Mouse (Mus musculus): ENCODE measurements at regions not wholly inside any gene's neighbourhood (a gene's known extent, or its start where the extent isn't known, plus 50 kb on each side); places are given as distances from the start of the nearest gene placed in this dataset.

DNA sequence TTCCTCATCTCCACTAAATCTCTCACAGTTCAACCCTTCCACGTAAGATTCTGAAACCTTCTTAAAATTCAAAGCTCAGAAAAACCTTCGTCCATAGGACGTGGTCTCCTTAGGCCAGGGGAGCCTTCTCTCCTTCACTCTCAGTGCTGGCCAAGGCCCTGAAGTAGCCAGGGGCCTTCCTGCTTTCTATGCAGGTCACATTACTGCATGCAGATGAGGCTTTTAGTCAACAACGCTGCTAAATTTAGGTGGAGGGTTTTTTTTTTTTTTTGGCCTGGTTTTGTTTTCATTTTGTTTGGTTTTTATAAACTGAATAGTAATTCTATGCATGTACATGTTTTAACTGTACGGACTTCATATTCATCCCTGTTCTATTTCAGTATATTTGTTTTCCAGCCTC is 214.5 kb upstream of the Acvr2a start:
- intact Hi-C loops (cut with DNase I) = no loop called here
- no peak for DNase-seq

DNA sequence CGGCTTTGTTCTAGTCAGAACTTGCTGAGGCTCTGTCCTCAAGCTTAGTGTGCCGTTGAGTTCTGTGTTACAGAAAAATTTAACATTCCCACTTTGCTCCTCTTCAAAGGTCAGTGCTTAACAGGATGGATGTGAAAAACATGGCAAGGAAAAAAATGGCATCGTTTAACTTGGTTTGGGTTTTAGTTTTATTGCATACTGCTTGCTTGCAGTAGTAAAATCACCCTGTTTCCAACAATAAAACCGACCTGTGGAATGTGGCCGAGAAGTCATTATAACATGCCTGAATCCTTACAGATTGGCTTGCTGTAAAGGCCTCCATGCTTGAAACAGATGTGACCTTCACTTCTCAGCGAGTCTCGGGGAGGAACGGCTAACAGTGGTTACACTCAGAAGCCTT is 212.1 kb upstream of the Acvr2a start:
- intact Hi-C loops (cut with DNase I) = no loop called here
- DNase-seq = no peak

DNA sequence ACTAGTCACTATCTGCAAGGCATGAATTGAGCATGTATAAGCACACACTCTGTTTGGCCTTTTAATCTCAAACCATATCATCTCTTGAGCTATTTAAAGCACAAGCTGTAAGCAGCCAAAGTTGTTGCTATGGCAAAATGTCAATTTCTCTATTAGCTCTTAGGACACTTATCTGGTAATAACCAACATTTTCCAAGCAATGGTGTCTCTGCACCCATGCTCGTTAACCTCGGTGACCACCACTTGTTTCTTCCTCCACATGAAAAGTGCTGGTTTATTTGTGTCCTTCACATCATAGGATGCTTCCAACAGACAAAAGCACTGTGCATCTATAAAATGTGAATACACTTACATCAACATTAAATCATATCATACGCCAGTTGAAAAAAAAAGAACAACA is 204.4 kb upstream of the Acvr2a start:
- DNase-seq = no peak
- intact Hi-C loops (cut with DNase I) = no loop called here

- intact Hi-C loops (cut with DNase I) = no loop called here
- no peak for DNase-seq
Observed at GRCm38 (mm10) chr2:48612251-48612650, 201.7 kb upstream of the Acvr2a start.

DNA sequence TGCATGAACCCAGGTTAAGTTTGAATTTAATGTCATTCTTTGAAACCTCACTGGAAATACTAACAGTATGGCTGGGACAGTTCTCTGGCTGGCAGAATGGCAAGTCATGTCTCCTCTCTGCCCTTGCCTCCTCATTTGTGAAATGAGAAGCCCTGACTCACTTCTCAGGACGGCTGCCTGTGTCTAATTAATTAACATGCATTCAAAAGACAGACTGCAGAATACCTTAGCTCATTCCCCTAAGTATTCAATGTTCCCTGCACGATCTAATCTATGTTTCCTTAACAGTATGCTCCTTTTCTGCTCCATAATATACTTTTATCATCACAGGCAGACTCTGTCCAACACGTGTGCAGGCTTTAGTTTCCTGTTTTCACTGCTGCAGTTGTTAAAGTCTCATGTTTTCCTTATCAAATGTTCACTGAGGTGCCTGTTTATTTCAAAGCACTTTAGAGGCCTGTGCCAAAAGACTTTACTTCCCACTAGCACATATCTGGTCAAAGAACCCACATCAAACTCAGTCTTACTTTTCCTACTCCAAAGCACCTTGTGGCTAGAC is 196.7 kb upstream of the Acvr2a start:
- DNase-seq = no peak
- intact Hi-C loops (cut with DNase I) = no loop called here

DNA sequence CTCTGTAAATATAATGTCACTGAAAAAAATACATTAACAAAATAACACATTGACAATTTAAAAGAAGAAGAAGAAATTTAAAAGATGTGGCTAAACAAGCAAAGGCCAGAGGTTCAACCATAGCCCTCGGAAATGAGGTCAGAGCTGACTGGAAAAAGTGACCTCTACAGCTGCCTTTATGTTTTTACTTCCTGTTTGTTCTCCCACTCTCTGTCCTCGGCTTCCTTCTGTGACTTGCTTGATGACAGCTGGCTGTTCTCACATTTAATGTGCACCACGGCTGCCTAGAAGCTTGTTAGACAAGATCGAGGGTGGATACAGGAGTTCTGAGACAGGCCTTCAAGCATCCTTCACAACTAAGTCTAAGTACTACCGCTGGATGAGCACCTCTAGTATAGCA is 194.9 kb upstream of the Acvr2a start:
- intact Hi-C loops (cut with DNase I) = no loop called here
- no peak for DNase-seq

GRCm38 (mm10) chr2:48620815-48621214 is 193.1 kb upstream of the Acvr2a start:
- DNase-seq = no peak
- intact Hi-C loops (cut with DNase I) = no loop called here

GRCm38 (mm10) chr2:48622316-48622715 is 191.6 kb upstream of the Acvr2a start:
- intact Hi-C loops (cut with DNase I) = no loop called here

GRCm38 (mm10) chr2:48624040-48624439 is 189.9 kb upstream of the Acvr2a start:
- intact Hi-C loops (cut with DNase I) = no loop called here

More at GRCm38 (mm10) chr2:48622316-48622715, 191.6 kb upstream of the Acvr2a start:
- DNase-seq = no peak

DNA sequence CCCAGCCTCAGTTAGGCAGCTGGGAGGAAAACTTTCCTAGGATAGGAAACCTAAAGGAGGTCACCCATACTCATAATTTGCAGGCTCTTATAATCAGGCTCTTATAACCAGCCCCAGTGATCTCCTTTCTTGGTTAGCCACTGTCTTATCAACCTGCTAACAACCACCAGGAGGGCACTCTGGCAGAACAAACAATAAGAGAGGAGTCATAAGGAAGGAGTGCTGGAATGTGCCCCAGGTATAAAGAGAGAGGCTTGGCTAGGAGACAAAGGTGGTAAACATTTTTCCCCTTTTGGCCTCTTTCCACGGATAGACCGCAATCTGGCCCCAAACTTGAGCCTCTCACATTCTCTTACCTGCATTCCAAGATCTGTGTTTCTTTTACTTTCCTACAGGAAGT is 189.4 kb upstream of the Acvr2a start:
- DNase-seq = no peak
- intact Hi-C loops (cut with DNase I) = no loop called here

More at GRCm38 (mm10) chr2:48624040-48624439, 189.9 kb upstream of the Acvr2a start:
- peak; percentile 4 to 23 for DNase-seq

DNA sequence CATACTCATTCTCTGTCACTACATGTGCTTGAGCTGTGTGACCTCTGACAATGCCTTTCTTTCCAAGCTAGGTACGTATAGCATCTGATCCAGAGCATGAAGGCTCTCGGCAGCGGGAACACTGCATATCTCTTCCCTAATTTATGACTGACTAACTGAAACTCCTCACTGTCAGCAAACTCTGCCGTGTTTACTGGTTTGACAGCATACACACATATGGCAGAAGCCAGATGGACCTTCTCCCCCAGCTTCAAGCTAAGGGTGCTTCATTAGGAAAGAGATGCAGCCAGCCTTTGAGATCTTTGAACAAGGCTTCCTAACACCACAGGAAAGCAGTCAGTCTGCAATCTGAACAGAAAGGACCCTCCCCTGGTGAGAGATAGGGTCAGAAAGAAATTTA is 186.9 kb upstream of the Acvr2a start:
- no peak for DNase-seq
- intact Hi-C loops (cut with DNase I) = no loop called here

DNA sequence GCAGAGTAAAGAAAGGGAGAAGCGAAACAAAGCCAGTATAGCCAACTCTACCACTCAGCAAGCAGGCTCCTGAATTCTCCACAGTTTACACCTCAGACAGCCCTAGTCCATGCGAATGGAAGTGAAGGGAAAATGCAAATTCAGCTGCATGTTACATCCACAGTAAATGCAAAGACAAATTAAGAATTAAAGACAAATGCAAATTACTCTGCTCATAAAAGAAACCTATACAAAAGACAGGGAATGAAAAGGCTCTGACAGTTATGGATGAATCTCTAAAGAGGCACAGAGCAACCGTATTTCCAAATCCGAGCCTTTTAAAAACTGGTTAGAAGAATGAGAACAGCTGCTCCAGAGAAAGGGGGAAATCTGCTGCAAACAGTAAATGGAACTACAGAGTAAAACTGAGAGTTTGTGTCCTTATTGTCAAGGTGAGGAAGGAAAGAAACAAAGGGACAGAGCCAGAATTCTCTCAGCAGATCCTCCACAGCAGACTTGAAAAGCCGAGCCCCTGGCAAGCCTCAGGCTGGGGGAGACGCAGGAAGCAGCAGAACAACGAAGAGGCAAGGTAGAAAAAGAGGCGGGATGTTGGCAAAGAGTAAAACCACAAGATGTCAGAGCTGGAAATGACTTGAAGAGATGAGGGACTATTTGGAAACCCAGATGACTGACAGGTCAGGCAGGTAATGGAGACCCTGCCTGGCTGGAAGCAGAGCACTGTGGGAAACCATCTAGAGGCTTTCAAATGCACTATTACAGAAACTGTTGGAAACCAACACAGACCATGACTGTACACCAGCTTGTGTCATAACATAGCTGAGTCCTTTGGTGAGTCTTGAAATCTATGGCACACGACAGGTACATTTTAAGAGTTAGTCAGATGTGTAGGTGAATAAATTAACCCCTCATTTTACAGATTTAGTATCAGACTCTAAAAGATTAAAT is 184.5 kb upstream of the Acvr2a start:
- DNase-seq = no peak
- intact Hi-C loops (cut with DNase I) = no loop called here

- no peak for DNase-seq
- intact Hi-C loops (cut with DNase I) = no loop called here
Observed at GRCm38 (mm10) chr2:48634456-48635174, 179.3 kb upstream of the Acvr2a start.

DNA sequence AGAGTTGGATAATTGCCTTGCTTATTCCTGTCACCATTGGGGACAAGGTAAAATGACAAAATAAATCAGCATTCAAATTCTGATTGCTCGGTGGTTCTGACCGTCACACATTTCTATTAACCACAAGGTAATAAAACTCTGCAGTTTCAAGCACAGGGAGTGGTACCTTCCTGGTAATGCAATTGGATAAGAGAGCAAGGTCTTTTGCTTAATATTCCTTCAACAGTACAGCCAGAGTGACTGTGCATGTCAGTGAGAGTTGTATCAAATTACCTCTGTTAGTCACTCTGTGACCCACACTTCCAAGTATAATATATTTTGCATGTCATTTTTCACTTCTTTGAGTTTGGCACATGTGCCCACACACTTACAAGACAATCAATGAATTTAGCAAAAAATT is 177.8 kb upstream of the Acvr2a start:
- DNase-seq = no peak
- intact Hi-C loops (cut with DNase I) = no loop called here

GRCm38 (mm10) chr2:48644114-48644513 is 169.8 kb upstream of the Acvr2a start:
- intact Hi-C loops (cut with DNase I) = no loop called here
- DNase-seq = no peak

DNA sequence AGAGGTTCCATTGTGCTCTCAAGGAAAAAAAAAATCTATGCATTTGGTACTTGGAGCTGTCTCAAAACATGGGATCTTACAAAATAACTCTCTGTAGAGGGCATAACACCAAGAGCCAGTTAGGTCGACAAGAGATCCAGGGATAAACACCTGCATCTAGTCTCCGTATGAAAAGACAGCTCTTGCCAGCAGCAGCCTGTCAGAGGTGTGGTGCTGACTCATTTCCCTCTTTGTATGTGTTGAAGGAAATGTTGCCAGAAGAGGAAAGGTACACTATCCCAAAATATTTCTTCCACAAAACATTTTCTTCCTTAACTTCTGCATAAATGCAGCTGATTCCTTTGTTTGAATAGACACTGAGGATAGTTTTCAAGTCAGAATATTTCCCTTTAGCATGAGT is 163.6 kb upstream of the Acvr2a start:
- no peak for DNase-seq

GRCm38 (mm10) chr2:48661222-48661621 is 152.7 kb upstream of the Acvr2a start:
- intact Hi-C loops (cut with DNase I) = no loop called here
- DNase-seq = no peak

More for the DNA sequence above, 163.6 kb upstream of the Acvr2a start:
- intact Hi-C loops (cut with DNase I) = no loop called here

DNA sequence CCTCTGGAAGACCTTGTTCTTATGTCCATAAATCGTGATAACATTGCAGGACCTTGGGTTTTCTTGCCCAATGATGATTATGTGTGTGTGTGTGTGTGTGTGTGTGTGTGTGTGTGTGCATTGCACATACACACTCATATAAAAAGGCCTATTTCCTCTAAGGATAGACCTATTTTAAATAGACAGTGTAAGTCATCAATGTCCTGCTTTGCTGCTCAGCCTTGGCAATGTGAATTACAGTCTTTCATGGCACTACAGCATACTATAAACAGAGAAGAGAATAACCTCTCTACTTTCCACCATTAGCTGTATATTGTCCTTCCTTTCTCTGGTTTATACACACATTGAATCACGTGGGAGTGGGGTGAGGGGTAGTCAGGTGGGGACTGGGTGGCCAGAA is 148.8 kb upstream of the Acvr2a start:
- no peak for DNase-seq
- intact Hi-C loops (cut with DNase I) = no loop called here

- no peak for DNase-seq
- intact Hi-C loops (cut with DNase I) = no loop called here
Observed at GRCm38 (mm10) chr2:48689098-48689497, 124.8 kb upstream of the Acvr2a start.

- intact Hi-C loops (cut with DNase I) = no loop called here
- DNase-seq = no peak
Observed at GRCm38 (mm10) chr2:48694509-48694908, 119.4 kb upstream of the Acvr2a start.

DNA sequence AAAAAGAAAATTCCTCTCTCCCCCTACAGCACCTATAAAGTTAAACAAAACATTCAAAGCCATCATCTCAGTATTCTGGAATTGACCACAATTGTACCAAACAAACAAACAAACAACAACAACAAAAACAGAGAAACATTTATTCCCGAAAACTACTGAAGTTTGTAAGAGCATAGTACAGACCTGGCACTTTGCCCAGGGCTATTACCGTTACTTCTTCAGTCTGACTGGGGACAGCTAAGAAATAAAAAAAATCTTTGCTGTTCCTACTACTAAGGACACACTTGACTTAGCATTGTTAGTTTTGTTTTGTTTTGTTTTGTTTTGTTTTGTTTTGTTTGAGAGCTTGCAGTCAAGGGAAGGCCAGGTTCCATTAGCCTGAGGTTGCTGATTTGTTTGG is 113.0 kb upstream of the Acvr2a start:
- intact Hi-C loops (cut with DNase I) = no loop called here
- DNase-seq = peak in 1 of 2 experiments; percentile 11
